Mouse (Mus musculus) naive thymus-derived CD4-positive, alpha-beta T cell, adult 2 months (primary cell): ENCODE results near the gene Zfp334.

Experiments
- DNase-seq: peaks from one replicate; pipeline ENCODE4 v3.0.0-alpha.2; 2011; ENCODE audit warnings: low read depth

Zfp334 gene

DNA sequence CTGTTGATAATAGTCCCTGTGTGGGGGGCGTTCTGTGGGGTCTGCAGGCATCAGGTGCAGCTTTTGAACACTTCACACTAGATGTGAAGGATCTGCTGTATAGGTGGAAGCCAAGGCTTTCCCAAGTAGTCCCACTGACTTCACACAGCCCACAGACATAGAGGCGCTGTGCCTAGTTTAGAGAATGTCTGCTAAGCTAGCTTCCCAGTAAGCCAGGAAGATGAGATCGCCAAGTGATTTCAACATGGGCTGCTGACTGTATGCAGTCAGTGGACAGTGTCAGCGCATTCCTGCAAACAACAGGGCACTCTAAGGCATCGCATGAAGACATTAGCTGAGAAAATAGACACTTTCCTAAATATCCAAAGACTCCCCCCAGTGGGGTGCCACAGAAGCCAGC, 12.6 kb downstream of the Zfp334 start:
- no peak for DNase-seq

- no peak for DNase-seq
Measured at GRCm38 (mm10) chr2:165371066-165371465, 17.0 kb downstream of the Zfp334 start.

GRCm38 (mm10) chr2:165370348-165370747, 17.7 kb downstream of the Zfp334 start:
- no peak for DNase-seq

DNA sequence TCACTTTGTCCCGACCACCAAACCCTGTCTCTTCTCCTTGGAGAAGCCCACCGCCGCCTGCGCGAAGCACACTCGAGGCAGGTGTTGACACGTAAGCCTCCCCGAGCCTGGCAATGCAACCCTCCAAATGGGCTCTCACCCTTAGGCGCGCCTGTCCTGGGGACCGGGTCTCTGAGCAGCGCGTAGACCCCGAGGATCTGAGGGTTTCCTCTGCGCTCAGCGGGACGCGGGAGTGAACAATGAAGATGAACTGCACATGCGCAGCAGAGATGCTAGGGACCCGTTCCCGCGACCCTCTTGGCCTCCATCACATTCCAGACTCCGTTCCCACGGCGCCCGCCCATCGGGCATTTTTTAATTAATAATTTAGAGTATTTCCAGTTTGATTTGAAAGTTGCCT, 19.6 kb downstream of the Zfp334 start, which contains the start of gene Zfp663:
Gene Zfp663 (minus strand): TSS at position 234 of the 400 bp plus-strand sequence.
- no peak for DNase-seq

DNA sequence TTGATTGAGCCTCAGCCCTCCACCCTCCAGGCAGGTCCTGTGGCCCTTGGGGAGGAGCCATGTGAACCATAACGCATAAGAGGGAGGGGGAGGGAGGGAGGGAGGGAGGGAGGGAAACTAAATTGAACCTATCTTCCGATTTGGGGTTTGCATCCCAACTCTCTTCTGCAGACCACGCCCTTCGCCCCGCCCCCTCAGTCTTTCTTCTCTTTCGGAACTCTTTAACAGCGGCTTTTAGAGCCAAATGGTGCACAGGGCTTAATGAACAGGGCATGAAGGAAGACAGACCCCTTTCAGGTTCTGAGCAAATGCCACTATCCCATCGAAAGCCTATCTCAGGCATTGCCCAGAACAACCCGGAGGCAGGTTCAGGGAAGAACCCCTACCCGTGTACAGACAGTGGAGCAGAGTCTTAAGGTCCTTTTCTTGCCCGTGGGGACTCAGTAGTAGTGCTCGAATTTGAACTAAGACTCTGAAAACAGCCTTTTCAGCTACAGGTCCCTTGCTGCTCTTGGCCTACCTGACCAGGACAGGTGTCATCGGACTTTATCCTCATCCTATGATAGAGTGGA, 20.1 kb downstream of the Zfp334 start:
- DNase-seq, result no peak

DNA sequence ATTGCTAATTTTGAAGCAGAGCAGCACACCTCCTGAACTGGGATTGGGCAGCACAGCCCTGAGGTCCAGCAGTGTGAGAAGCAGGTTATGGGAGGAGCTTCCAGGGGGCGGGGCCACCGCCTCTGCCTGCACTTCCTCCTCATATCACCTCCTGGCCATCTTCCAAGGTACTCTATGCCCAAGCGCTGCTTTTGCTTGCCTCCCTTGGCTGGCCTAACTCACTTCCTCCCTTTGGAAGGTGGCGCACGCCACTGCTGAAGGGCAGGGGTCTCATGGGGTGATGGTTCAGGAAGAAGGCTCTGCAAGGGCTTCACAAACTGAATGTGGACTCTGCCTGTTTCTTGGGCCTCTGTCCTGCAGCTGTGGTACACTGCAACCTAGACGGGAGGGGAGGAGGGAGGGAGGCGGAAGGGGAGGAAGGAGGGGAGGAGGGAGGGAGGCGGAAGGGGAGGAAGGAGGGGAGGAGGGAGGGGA, 21.0 kb downstream of the Zfp334 start:
- peak; percentile 32 for DNase-seq

- DNase-seq, result peak; percentile 66
Measured at GRCm38 (mm10) chr2:165364334-165365091, 23.5 kb downstream of the Zfp334 start.

- DNase-seq, result no peak
Measured at GRCm38 (mm10) chr2:165363282-165363681, 24.8 kb downstream of the Zfp334 start.

- DNase-seq, result peak; percentile 72
Measured at GRCm38 (mm10) chr2:165360861-165361260, 27.2 kb downstream of the Zfp334 start.

DNA sequence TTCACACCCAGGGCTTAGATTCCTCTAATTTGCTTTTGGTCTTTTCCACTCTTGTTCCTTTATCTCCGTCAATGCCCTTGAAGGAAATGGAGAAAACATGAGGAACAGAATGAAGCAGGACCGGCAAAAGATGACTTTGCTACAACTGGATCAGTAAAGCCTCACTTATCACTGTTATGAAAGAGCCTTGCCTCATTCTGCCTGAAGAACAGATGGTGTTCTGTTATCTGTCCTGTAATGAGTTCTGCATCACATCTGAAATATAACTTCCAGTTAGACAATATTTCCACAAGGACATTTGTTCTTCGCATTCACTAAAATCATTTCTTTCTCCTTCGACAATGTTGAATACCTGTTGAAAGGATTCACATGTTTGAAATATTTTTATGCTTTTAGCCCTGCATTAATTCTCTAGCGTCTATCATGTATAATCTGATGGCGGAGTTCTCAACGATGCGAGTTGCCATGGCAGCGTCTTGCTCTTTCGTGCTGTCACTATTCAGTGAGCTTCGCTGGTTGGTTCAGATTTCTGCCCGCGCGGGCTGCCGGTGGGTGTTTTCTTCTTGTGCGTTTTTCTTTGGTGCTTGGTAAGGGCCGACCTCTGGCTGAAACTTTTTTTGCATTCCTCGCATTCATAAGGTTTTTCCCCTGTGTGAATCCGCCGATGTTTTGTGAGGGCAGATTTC, 36.1 kb downstream of the Zfp334 start:
- no peak for DNase-seq

DNA sequence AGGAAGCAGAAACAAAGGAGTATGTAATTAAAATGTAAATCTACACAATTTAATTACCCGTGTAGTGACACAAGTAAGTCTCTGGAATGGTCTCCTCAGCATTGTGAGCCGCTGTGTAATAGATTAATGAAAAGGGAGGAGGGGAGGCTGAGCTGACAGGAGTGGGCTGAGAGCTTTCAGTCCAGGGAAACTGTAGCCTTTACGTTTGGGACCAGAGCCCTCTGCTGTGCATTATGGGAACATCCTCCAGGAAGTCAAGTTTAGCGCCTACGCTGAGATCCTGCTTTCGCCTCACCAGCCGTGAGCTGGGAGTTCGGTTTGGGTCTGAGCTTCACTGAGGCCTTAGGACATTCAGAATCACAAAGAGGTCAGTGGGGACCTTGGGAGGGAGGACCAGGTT, 38.6 kb downstream of the Zfp334 start:
- DNase-seq, result no peak

GRCm38 (mm10) chr2:165346180-165346579, 41.9 kb downstream of the Zfp334 start:
- no peak for DNase-seq

- no peak for DNase-seq
Measured at GRCm38 (mm10) chr2:165337191-165337590, 50.9 kb downstream of the Zfp334 start.

- no peak for DNase-seq
Measured at GRCm38 (mm10) chr2:165332610-165333210, 55.3 kb downstream of the Zfp334 start.

- no peak for DNase-seq
Measured at GRCm38 (mm10) chr2:165329703-165330102, 58.4 kb downstream of the Zfp334 start.

DNA sequence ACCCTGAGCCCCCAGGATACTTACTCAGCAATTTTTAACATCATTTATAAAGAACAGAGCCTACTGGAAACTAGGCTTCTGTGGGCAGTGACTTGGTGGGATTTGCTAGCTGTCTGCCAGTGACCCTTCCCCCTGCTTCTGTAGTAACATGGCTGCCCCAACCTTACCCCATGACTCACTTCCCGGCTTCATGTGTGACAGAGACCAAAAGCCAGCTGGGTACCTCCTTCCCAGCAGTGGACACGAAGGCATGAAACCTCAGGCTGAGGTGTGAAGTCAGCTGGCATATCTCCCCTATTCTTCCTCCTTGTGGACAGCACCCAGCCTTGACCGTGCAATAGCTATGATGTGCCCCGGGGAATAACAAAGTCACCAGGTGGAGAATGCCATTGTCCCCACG, 59.3 kb downstream of the Zfp334 start:
- DNase-seq, result no peak

DNA sequence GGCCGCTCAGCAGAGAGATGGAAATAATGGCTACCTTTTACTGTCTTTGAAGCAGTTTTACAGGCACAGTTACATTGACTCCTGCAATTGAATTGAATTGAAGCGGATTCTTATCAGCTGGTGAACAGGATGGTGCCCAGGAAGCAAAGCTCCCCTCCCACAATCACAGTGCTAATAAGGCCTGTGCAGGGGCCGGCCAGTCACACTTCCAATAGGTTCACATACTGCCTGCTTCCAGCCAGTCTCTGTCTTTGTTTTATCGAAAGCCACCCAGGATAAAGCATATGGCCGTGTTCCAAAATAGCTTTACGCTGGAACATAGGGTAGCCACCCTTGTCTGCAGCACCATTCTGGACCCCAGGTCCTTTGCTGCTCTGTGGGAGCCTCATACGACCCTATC, 60.7 kb downstream of the Zfp334 start:
- DNase-seq, result no peak

DNA sequence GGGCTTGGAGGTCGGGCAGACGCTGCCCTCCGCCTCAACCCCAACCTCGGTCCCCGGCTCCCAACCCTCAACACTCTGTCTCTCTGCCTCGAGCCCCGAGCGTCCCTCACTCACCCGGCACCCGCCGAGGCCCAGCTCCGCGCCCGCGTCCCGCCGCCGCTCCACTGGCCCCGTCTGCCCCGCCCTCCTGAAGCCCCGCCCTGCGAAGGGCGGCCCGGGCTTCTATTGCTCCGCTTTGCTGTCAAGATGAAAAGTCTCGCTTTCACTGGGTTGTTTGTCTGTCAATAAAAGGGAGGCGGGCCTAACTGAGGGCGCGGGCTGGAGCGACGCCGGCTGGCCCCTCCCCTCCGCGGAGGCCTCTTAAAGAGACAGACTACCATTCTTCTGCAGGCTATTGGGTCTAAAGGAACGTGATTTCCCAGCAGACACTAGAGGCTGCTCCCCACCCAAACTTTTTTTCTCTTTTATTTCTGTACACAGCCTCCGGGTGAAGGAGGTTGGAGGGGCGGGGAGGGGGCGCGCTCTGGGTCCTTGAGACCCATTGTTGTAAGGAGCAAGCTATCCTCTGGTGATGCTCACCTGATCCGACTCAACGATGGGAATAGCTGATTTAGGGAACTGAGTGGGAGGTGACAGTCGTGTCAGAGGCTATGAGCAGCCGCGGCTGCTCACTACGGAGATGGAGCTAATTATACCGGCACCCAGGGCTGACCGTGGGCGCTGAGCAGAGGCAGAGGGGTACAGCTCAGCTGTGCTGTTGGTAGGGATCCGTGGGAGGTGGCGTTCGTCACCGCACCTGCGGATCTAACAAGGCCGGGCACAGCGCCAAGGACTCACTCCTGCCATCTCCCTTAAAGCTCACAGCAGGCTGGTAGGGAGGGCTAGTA, 61.5 kb downstream of the Zfp334 start, which contains the start of gene Elmo2:
Gene Elmo2 (minus strand): TSS at position 176 of the 887 bp plus-strand sequence.
- DNase-seq, result peak; percentile 99

DNA sequence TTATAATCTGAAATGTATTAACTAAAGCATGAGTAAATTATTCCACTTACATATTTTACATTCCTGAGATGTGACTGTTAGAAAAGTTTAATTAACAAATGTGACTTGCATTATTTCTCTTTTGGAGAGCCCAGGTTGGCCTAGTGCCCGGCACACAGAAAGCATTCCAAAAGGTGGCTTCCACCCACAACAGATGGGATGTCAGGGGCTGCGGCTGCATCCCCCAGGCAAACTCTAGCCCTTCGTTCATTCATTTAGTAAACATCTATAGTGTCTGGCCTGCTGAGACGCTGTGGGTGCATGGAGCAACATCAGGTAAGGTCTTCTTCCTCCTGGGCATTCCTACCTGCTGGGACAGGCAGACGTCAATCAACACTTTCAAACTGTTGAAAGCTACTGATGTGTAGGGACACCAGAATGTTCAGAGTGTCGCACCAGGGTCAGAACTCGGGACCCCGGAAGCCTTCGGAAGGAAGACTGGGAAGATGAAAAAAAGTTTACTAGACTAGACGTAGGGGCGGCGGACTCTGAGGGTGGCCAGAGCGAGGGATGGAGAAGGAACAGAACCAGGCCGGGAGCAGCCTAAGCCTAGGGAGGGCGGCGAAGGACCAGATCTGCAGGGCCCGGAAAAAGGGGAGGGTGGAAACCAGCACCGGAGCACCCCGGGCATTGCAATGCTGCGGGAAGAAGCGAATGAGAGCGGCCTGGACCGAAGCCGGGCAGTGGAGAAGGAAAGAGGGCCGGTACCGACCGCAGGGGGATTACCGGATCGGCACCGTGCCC, 62.3 kb downstream of the Zfp334 start:
- peak; percentile 45 for DNase-seq
